In genomic region chr10:70083241-70083640, GRCm38 (mm10) we compare ENCODE assay signal across 19 mouse cellular contexts.
"Had no signal": no experiment of that assay in that cellular context is flagged by ENCODE, and none has a peak within 500 bp of the region (broad histone marks: within the 10 kb centered on the region; RNA-seq: fewer than 3 reads in every experiment).

No protein-coding gene starts in this region.

- H3K27me3 ChIP-seq: liver, embryonic 12.5 days; midbrain, embryonic 12.5 days; neural tube, embryonic 13.5 days; neural tube, embryonic 15.5 days had no signal

- H3K4me2 ChIP-seq: liver, embryonic 12.5 days; lung, embryonic 14.5 days; midbrain, embryonic 12.5 days; neural tube, embryonic 13.5 days; neural tube, embryonic 15.5 days had no signal

- H3K36me3 ChIP-seq: liver, embryonic 12.5 days; midbrain, embryonic 10.5 days; midbrain, embryonic 12.5 days; neural tube, embryonic 13.5 days; neural tube, embryonic 15.5 days had no signal

- H3K4me1 ChIP-seq: liver, embryonic 12.5 days had no signal

- H3K9ac ChIP-seq: liver, embryonic 12.5 days; liver, embryonic 14.5 days; lung, embryonic 14.5 days; midbrain, embryonic 12.5 days; neural tube, embryonic 13.5 days; neural tube, embryonic 15.5 days had no signal

- H3K9me3 ChIP-seq: midbrain, embryonic 10.5 days; neural tube, embryonic 13.5 days had no signal

- ATAC-seq: liver, embryonic 12.5 days; midbrain, embryonic 16.5 days had no signal

- H3K4me3 ChIP-seq: liver, embryonic 12.5 days; midbrain, embryonic 10.5 days; midbrain, embryonic 12.5 days; myocyte; neural tube, embryonic 13.5 days; neural tube, embryonic 15.5 days had no signal

- DNase-seq: lung, adult 18-20 months; lung, embryonic 14.5 days; lung, postnatal 10 days; lung, postnatal 4 days; midbrain, embryonic 14.5 days; retina, postnatal 1 day; right cerebral cortex, adult 18-20 months; right cerebral cortex, postnatal 25 days; right cerebral cortex, postnatal 4 days; spleen, adult 18-20 months; thymus, adult 18-20 months had no signal

- H3K27ac ChIP-seq: liver, embryonic 12.5 days; liver, embryonic 14.5 days; midbrain, embryonic 10.5 days; midbrain, embryonic 12.5 days; neural tube, embryonic 13.5 days; neural tube, embryonic 15.5 days had no signal
